Mouse (Mus musculus) heart, adult 2 months (tissue): Measurements from ENCODE around the gene Rbm39. TPM values are rescaled to one million over a fixed set of nuclear protein-coding genes. Genes with fewer than 3 reads are reported as not detected.

ENCODE experiments used
- DNase-seq, 2 experiments: peaks; one replicate each; pipeline ENCODE4 v3.0.0; 2021
- H3K27ac ChIP-seq: fragments of 200-600 bp; 2 replicates; pipeline ENCODE4 v1.8.1; 2022
- H3K27me3 ChIP-seq: fragments of 200-500 bp; 2 replicates; pipeline ENCODE4 v1.6.1; 2012; ENCODE audit warnings: mild to moderate bottlenecking, low read length, inconsistent platforms, mixed read lengths; ENCODE audit not compliant: control insufficient read depth, insufficient read depth
- H3K36me3 ChIP-seq: fragments of 200-500 bp; 2 replicates; pipeline ENCODE4 v1.6.1; 2012; ENCODE audit warnings: low read length, inconsistent platforms; ENCODE audit not compliant: control insufficient read depth, insufficient read depth
- H3K4me1 ChIP-seq: fragments of 200-500 bp; 2 replicates; pipeline ENCODE4 v1.6.1; 2011; ENCODE audit warnings: low read length; ENCODE audit not compliant: control insufficient read depth, insufficient read depth
- H3K4me3 ChIP-seq: fragments of 200-600 bp; 2 replicates; pipeline ENCODE4 v1.8.1; 2022
- H3K79me2 ChIP-seq: fragments of 200-500 bp; replicated peaks from 2 replicates; pipeline ENCODE4 v1.6.1; 2012; ENCODE audit warnings: mild to moderate bottlenecking, inconsistent platforms, low read length, moderate library complexity, mixed read lengths; ENCODE audit not compliant: control insufficient read depth, insufficient read depth
- H3K9ac ChIP-seq: fragments of 200-500 bp; 2 replicates; pipeline ENCODE4 v1.6.1; 2012; ENCODE audit warnings: low read depth, mild to moderate bottlenecking, control low read depth, inconsistent platforms, low read length, mixed read lengths
- CTCF ChIP-seq: fragments of 200-600 bp; IDR thresholded peaks from 2 replicates; pipeline ENCODE4 v1.8.1; 2022; ENCODE audit warnings: antibody characterized with exemption, mild to moderate bottlenecking, moderate library complexity
- EP300 ChIP-seq: fragments of 200-500 bp; IDR thresholded peaks from 2 replicates; pipeline ENCODE4 v1.6.1; 2011; ENCODE audit warnings: low read depth, low read length, control low read depth; ENCODE audit not compliant: insufficient read depth
- POLR2A ChIP-seq: fragments of 200-500 bp; IDR thresholded peaks from 2 replicates; pipeline ENCODE4 v1.6.1; 2011; ENCODE audit warnings: mild to moderate bottlenecking, low read depth, low read length, control low read depth; ENCODE audit not compliant: insufficient read depth
- WGBS: fragments of 180-500 bp; shearing (Covaris S2); methylation state at CpG from one replicate; pipeline ENCODE4 v1.1.7; 2018; 5-methylcytosine and 5-hydroxymethylcytosine counted together
- intact Hi-C: fragments of 180-260 bp; cut with DNase I; formaldehyde crosslinking; loops from one replicate; pipeline ENCODE4 v1.15.1; 2025
- polyA plus RNA-seq: library from polyadenylated mRNA; depleted of rRNA; stranded (reverse); fragments of >200 nt; gene quantifications from 2 replicates; pipeline ENCODE4 v1.2.3, GENCODE M21; 2012
- total RNA-seq, 2 experiments: library from RNA; stranded (reverse); gene quantifications; 2 replicates each; pipeline ENCODE4 v1.2.3; 2021

Gene Rbm39
- total and polyA plus RNA-seq, 3 experiments: 25.8 to 143 (median 124) TPM

- Histone ChIP-seq H3K4me3 (no peak overlapping the region), H3K4me1 (peaks cover 3% of the 10 kb centered on the region), H3K9ac (no peak overlapping the region), H3K79me2 (no peaks in the 10 kb centered on the region), H3K36me3 (peaks cover 7% of the 10 kb centered on the region), H3K27ac (no peak overlapping the region), H3K27me3 (no peaks in the 10 kb centered on the region)
- intact Hi-C loops: loop anchor here (5.0 to 10.0 kb wide), 3 partner anchors 134 to 181 kb away; partner anchors contain the start of genes 6430550D23Rik and Ergic3
- 85% methylated on average over 2 of the region's 2 CpGs for WGBS
- no peak for DNase-seq
- no peak for TF ChIP-seq POLR2A
- no peak for TF ChIP-seq EP300
- peak; percentile 39 for TF ChIP-seq CTCF
These were observed 37.2 kb downstream of the Rbm39 start for GRCm38 (mm10) chr2:156142820-156143219.

- no peak overlapping the region for H3K4me3 ChIP-seq
- H3K9ac ChIP-seq: no peak overlapping the region
- no peaks in the 10 kb centered on the region for H3K36me3 ChIP-seq
- H3K79me2 ChIP-seq: no peaks in the 10 kb centered on the region
- intact Hi-C loops: no loop called here
- WGBS: 90% methylated on average over 6 of the region's 6 CpGs
- no peaks in the 10 kb centered on the region for H3K27me3 ChIP-seq
- TF ChIP-seq CTCF: peak; percentile 32
- TF ChIP-seq POLR2A: no peak
- DNase-seq: no peak
- H3K27ac ChIP-seq: no peak overlapping the region
- H3K4me1 ChIP-seq: no peaks in the 10 kb centered on the region
These were observed 44.3 kb downstream of the Rbm39 start for GRCm38 (mm10) chr2:156135695-156136094.

- intact Hi-C loops: no loop called here
- no peak for TF ChIP-seq POLR2A
- TF ChIP-seq CTCF: no peak
- no peak for TF ChIP-seq EP300
- DNase-seq: no peak
- no peaks in the 10 kb centered on the region for H3K4me1 ChIP-seq
- H3K27ac ChIP-seq: no peak overlapping the region
- no peak overlapping the region for H3K4me3 ChIP-seq
- no peaks in the 10 kb centered on the region for H3K36me3 ChIP-seq
- WGBS: 72% methylated on average over 5 of the region's 5 CpGs
- no peaks in the 10 kb centered on the region for H3K27me3 ChIP-seq
- H3K79me2 ChIP-seq: no peaks in the 10 kb centered on the region
- H3K9ac ChIP-seq: no peak overlapping the region
These were observed 45.9 kb downstream of the Rbm39 start for GRCm38 (mm10) chr2:156134161-156134560.

- Histone ChIP-seq H3K9ac (no peak within 1 kb of the TSS), H3K79me2 (no peaks in the 10 kb centered on the region), H3K27ac (no peak within 1 kb of the TSS), H3K27me3 (no peaks in the 10 kb centered on the region), H3K4me3 (no peak within 1 kb of the TSS), H3K36me3 (no peaks in the 10 kb centered on the region), H3K4me1 (no peaks in the 10 kb centered on the region)
- TF ChIP-seq POLR2A (no peak), CTCF (no peak)
- DNase-seq: no peak
- 91% methylated on average over 5 of the region's 5 CpGs for WGBS
- intact Hi-C loops: no loop called here
These were observed 53.0 kb downstream of the Rbm39 start, which contains the start of gene Gm28036 for GRCm38 (mm10) chr2:156126992-156127391. Gene Gm28036, minus strand, starts transcription at chr2:156127092.

- TF ChIP-seq CTCF (no peak), EP300 (no peak), POLR2A (no peak)
- intact Hi-C loops: no loop called here
- no peak overlapping the region for H3K27ac ChIP-seq
- no peaks in the 10 kb centered on the region for H3K4me1 ChIP-seq
- no peak for DNase-seq
- H3K27me3 ChIP-seq: no peaks in the 10 kb centered on the region
- WGBS: 90% methylated on average over 5 of the region's 5 CpGs
- no peaks in the 10 kb centered on the region for H3K79me2 ChIP-seq
- no peaks in the 10 kb centered on the region for H3K36me3 ChIP-seq
- H3K4me3 ChIP-seq: no peak overlapping the region
- no peak overlapping the region for H3K9ac ChIP-seq
These were observed 56.3 kb downstream of the Rbm39 start for GRCm38 (mm10) chr2:156123731-156124130.

GRCm38 (mm10) chr2:156119566-156119965 lies 60.5 kb downstream of the Rbm39 start:
- H3K27me3 ChIP-seq: no peaks in the 10 kb centered on the region
- H3K79me2 ChIP-seq: no peaks in the 10 kb centered on the region
- H3K36me3 ChIP-seq: no peaks in the 10 kb centered on the region
- H3K9ac ChIP-seq: no peak overlapping the region
- no peak overlapping the region for H3K27ac ChIP-seq
- H3K4me1 ChIP-seq: no peaks in the 10 kb centered on the region
- intact Hi-C loops: no loop called here
- no peak overlapping the region for H3K4me3 ChIP-seq
- TF ChIP-seq POLR2A (no peak), EP300 (no peak), CTCF (no peak)
- DNase-seq: no peak
